Mouse (Mus musculus): Measurements from ENCODE around the gene Pramef17. TPM values are rescaled to one million over a fixed set of nuclear protein-coding genes. Genes with fewer than 3 reads are reported as not detected.

The Pramef17 gene
- polyA plus RNA-seq, 1 experiment from 2014 or later, result not detected

Other genes with a start within 250 kb of the Pramef17 start
- gene Gm13023, start 205.0 kb downstream of the Pramef17 start, polyA plus RNA-seq (2014; fragmentation: Nextera tagmentation; extraction: Ambion mirVana), result not detected in 2 replicates
- gene Gm13084, start 178.3 kb downstream of the Pramef17 start, polyA plus RNA-seq (2014; fragmentation: Nextera tagmentation; extraction: Ambion mirVana), result not detected in 2 replicates
- gene Gm13103, start 147.9 kb downstream of the Pramef17 start, polyA plus RNA-seq (2014; fragmentation: Nextera tagmentation; extraction: Ambion mirVana), result not detected in 2 replicates
- not detected in 2 replicates for gene Pramef6, start 94.0 kb downstream of the Pramef17 start, polyA plus RNA-seq (2014; fragmentation: Nextera tagmentation; extraction: Ambion mirVana)
- gene Pramef25, start 43.4 kb downstream of the Pramef17 start, polyA plus RNA-seq (2014; fragmentation: Nextera tagmentation; extraction: Ambion mirVana), result not detected in 2 replicates
- not detected in 2 replicates for gene Gm13101, start 27.4 kb downstream of the Pramef17 start, polyA plus RNA-seq (2014; fragmentation: Nextera tagmentation; extraction: Ambion mirVana)
- not detected in 2 replicates for gene Pramel4, start 64.8 kb upstream of the Pramef17 start, polyA plus RNA-seq (2014; fragmentation: Nextera tagmentation; extraction: Ambion mirVana)
- gene Gm13102, start 112.1 kb upstream of the Pramef17 start, polyA plus RNA-seq (2014; fragmentation: Nextera tagmentation; extraction: Ambion mirVana), result not detected in 2 replicates
- gene Oog3, start 168.3 kb upstream of the Pramef17 start, polyA plus RNA-seq (2014; fragmentation: Nextera tagmentation; extraction: Ambion mirVana), result not detected in 2 replicates
- not detected in 2 replicates for gene Oog2, start 196.3 kb upstream of the Pramef17 start, polyA plus RNA-seq (2014; fragmentation: Nextera tagmentation; extraction: Ambion mirVana)
- not detected in 2 replicates for gene C87977, start 218.9 kb upstream of the Pramef17 start, polyA plus RNA-seq (2014; fragmentation: Nextera tagmentation; extraction: Ambion mirVana)

All from liver, embryonic 11.5 days (tissue).